Mouse (Mus musculus) thymus, postnatal 25 days (tissue): ENCODE measurements around the gene Rgs14.

Experiments used
- DNase-seq: peaks from one replicate; pipeline ENCODE4 v3.0.0; 2022

The Rgs14 gene

DNA sequence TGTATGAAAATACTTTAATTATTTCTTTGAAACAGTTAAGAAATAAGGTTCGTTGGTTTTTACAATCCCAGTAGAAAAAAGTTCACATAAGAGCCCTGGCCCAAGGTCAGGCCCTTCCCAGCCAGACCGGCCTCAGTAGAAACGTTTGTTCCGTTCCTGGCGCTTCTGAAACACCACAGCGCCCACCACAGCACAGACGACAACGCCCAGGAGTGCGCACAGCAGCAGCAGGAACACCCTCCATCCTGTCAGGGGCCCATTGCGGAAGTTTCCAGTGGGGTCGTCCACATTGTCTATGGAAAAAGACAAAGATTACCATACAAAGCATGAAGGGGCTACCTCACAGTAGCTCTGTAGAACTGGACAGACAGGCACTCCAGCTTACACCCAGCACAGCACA lies 22.8 kb upstream of the Rgs14 start:
- DNase-seq: no peak

DNA sequence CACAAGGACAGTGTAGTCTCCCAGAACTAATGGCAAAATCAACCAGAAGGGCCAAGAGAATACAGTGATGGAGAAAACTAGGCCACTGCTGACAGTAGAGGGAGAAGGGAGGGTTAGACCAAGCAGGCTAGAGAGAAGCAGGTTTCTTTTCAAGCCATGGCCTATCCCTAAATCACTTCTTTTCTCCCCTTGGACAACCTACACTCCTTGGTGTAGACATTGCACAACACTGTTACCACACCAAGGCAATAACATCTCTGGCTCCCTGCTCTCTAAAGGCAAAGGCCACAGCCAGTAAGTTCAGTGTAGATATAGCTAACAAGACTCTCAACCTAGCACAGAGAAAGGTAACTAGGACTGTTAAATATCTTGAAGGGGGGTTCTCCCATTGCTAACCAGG lies 8.4 kb upstream of the Rgs14 start:
- no peak for DNase-seq

DNA sequence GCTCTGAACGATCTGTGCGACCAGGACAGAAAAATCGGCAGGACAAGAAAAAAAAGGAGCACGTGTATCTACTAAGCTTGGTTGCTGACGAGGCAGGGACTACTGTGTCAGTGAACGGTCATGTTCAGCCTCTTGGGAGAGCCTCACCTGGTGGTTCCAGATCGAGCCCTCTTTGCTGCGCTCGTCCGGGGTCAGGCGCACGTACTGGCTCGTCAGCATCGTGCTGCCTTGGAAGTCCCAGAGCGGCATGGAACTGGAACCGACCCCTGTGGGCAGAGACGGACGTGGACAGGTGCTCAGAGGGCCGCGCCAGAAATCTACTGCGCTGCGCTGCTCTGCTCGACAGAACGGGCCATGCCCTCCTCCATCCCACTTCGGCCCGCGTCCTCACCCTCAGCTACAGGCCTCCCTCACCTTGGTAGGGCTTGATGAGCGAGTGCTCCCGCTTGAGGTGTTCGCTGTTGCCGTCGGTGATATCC lies 7.5 kb upstream of the Rgs14 start:
- DNase-seq: no peak

DNA sequence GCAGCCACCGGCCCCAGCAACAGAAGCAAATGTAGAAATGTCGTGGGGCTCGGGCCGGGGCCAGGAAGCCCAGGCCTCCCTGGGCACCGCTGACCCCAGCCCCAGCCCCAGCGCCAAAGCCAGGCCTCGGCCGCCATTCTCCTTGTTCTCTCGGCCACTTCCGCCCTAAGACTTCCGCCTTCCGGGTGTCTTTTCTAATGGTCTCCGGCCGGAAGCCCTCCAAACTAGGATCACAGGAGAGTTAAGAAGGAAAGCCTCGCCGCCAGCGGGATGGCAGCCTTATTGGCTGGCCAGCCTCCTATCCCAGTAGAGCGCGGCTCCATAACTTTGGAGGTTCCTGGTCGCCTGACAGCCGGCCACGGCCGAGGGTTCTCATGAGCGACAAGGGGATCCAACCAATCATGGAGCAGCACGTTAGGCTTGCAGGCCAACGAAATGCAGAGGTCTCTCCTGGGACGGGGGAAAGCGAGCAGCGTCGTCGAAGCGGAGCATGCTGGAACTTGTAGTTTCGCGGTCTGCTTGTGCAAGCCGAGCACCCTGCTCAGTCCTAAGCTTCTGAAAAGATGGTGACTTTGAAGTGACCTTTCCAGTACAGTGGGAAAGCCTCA lies 7.0 kb upstream of the Rgs14 start, which contains the start of gene Lman2:
Lman2 (minus strand) TSS at position 331 of the 608 bp plus-strand sequence.
- peak; percentile 92 for DNase-seq

DNA sequence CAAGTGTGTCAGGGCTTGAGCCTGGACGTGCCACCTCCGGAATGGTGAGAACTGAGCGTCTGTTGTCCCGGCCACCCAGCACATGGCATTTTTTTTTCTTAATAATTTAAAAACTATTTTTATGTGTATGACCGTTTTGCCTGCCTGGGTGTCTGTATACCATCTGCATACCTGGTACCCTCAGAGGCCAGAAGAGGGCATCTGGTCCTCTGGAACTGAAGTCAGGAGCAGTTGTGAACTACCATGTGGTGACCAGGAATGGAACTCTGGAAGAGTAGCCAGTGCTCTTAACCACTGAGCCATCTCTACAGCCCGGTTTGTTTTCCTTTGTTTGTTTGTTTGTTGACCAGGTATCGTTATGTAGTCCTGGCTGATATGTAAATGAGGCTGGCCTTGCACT lies 1.1 kb upstream of the Rgs14 start:
- DNase-seq: peak; percentile 52

DNA sequence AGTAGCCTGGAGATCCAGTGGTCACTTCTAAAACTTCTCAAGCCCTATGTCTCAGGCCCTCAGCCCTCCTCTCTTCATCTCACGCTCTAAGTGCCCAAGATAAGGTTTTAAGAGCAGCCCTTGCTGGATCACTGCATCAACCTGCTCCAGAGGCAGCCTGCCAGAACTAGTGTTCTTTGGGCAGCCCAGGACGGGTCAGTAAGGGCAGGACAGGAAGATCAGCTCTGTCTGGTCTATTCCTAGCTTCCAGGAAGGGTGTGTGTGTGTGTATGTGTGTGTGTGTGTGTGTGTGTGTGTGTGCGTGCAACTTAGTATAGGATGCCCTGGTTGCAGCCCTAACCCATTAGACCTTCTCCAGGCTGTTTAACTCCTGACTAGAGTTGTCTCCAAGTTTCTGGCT lies 702 bp downstream of the Rgs14 start:
- peak; percentile 27 for DNase-seq

DNA sequence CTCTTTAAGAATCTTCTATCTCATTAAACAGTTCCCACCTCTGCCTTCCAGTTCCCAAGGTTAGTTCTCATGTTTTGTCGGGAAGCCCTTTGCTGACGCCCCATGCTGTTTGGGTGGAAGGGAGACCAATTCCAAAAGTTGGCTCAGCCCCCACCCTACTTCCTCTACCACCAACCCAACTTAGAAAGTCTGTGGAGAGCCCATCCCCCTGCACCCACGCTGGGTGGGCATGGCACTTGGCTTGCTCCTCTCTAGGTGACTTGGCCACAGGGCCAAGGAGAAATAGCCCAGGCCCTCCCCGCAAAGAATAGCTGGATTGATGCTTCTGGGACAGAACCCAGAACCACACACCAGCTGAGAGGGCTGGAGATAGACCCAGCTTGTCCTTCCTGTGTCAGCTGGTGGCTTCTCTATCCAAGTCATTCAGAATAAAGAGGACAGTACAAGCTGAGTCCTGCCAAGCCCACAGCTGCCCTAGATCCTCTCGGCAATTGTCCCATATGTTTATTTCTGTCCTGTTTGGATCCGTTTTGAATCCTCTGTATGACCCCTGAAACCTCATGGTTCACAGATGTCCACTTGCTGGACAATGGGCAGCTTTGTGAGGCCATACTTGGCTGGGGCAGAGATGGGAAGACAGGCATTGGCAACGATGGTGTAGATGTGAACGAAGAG lies 1.6 kb downstream of the Rgs14 start:
- peak; percentile 35 for DNase-seq

DNA sequence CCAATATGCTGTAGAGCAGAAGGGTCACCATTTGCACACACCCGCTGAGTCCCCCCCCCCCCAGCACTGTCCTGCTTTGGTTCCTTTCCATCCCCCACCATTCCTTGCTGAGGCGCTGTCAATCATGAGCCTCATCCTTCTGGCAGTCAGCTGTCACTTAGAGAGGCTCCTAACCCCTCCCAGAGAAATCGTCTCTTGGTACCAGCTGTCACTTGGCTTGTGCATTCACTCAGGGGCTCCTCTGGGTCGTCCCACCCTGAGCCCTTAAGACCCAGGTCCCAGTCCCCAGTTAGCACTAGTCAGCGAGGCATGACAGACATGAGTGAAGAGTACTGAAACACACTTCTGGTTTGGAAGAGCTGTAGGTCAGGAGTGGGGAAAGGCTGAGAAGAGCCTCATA lies 2.2 kb downstream of the Rgs14 start:
- DNase-seq: no peak

DNA sequence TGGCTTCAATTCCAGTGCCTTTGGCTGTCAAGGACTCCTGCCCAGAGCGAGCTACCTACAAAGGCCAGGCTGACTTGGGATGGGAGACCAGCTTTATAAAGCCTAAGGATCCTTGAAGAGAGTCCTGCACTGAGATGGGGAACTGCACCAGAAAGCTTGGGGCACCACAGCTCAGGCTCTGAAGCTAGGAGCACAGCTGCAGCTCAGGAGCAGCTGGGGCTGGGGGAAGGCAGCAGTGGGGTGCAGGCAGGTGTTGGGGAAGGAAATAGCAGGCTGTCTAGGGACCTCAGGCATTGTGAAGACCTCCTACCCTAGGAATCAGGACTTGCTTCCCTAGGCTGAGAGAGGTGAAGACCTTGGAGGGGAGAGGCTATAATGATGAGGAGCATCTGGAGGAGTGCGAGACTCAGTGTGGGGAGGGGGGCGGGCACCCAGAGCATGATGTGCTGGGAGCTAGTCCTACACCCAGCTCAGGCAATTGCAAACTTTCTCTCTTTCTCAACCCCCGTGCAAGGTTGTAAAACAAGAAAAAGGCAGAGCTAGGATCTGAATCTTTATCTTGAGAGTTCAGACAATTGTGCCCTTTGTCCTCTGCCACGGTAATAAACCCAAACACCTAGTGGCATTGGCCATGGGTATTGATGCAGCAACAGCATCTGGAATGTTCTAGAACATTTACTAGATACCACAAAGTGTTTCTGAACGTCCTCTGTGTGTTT lies 4.8 kb downstream of the Rgs14 start:
- peak; percentile 78 for DNase-seq

DNA sequence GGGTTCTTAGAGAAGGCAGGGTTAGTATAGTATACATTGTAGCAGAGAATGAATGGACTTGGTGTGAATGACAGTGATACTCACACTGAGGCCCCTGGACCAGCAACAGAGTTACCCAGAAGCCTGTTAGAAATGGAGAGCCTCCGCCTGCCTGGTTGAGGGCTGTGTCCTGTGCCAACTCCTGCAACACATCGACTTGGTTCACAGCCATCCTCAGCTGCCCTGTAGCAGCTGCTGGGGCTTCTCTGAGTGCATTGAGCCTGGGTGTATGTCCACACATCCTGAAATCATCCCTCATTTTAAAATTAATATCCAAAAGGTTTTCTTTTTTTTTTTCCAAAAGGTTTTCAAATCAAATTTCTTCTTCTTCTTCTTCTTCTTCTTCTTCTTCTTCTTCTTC lies 6.3 kb downstream of the Rgs14 start:
- no peak for DNase-seq

DNA sequence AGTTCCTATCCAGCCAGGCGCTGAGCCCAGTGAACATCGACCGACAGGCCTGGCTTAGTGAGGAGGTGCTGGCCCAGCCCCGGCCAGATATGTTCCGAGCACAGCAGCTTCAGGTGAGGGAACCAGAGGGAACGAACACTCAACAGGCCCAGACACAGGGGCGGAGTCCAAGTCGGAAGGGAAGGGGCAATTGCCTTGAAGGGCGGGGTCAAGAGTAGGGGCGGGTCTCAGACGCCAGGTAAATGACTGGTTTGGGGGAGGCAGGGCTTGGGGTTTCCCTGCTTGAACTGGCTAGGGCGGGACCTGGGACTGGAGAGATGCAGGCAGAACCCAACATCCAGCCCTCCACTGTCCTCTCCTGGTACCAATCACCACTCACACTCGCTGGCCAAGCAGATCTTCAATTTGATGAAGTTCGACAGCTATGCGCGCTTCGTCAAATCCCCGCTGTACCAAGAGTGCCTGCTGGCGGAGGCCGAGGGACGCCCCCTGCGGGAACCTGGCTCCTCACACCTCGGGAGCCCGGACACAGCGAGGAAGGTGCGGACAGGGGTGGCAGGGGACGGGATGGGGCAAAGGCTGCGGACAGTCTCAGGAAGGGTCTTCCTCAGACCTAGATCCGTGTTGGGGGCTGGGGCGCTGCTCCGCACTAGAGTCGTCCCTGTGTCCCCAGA lies 9.5 kb downstream of the Rgs14 start:
- DNase-seq: no peak

DNA sequence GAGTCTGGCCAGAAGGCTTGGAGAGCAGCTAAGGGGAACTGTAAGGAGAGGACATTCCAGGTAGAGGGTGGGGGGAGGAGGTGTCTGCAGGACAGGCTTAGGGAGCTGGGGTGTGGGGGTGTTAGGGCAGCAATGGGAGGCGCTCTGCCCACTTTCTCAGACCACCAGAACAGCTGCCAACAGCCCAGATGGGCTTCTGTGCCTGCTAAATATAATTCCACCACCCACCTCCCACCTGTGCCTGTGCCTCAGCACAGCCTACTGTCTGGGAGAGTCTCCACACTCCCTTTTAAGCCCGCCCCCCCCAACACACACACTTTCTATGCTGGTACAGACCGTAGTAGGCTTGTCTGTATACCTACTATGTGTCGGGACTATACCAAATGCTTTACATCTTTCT lies 12.3 kb downstream of the Rgs14 start:
- DNase-seq: no peak

DNA sequence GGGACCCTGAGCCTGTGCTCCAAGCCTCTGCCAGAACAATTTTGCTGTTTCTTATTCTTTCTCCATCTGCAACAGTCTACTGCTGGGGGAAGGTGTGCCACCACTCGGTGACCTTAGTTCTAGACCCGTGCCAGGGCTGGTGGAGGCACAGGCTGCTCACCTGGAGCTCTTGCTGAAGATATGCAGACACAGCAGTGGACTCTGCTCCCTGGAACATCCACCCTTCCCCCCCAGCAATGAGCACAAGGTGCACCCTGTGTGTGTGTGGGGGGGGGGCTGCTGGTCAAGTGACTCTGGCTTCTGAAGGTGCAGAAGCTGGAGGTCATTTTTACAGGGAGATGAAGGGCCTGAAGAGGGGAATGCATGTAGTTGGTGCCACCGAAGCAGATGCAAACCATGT lies 21.1 kb downstream of the Rgs14 start:
- DNase-seq: no peak

DNA sequence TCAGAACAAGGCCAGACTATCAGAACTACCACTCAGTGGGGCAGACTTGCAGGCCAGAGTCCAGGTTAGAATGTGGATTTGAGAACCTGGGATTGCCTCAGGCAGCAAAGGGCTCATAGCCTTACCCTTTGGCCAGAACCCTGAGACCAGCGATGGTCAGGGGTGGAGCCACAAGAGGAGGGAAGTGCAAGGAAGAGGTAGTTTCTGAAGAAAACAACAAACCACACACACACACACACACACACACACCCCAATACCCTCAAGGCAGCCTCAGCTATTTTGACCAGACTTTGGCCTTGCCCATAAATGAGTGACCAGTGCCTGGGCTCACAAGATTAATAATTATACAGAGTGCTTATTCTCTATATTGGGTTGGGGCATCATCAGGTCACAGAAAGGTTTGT lies 22.1 kb downstream of the Rgs14 start:
- DNase-seq: no peak

DNA sequence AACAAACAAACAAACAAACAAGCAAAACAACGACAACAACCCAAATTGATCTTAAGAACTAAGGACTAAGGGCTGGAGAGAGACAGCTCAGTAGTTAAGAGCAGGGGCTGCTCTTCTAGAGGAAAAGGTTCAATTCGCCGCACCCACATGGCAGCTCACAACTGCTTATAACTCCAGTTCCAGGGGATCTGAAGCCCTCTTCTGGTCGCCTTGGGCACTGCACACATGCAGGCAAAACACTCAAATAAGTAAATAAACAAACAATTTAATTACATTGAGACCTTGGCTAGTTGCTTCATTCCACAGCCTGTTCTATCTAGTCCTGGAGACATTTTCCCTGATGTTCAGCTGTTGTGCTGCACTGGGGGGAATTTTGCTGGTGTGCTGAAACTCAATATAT lies 23.4 kb downstream of the Rgs14 start:
- DNase-seq: peak; percentile 61

DNA sequence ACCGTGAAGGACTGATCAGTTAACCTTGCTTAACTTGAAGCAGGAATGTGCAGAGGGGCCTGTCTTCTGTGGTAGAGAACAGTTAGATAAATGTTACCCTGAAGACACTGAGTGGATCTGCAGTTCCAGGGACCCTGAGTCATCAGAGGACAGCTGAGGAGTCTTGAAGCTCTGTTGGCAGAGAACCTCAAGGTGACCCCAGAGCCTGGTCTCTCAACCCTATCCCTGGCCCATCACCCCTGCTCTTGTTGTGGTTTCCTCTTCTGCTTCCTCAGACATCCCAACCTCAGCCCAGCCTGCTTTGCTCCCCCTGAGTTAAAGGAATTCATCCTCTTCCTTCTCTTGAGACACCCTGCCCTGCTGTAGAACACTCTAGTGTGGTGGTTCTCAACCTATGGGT lies 28.6 kb downstream of the Rgs14 start, which contains the start of gene Slc34a1:
Slc34a1 (plus strand) TSS at position 100 of the 400 bp plus-strand sequence.
- no peak for DNase-seq

DNA sequence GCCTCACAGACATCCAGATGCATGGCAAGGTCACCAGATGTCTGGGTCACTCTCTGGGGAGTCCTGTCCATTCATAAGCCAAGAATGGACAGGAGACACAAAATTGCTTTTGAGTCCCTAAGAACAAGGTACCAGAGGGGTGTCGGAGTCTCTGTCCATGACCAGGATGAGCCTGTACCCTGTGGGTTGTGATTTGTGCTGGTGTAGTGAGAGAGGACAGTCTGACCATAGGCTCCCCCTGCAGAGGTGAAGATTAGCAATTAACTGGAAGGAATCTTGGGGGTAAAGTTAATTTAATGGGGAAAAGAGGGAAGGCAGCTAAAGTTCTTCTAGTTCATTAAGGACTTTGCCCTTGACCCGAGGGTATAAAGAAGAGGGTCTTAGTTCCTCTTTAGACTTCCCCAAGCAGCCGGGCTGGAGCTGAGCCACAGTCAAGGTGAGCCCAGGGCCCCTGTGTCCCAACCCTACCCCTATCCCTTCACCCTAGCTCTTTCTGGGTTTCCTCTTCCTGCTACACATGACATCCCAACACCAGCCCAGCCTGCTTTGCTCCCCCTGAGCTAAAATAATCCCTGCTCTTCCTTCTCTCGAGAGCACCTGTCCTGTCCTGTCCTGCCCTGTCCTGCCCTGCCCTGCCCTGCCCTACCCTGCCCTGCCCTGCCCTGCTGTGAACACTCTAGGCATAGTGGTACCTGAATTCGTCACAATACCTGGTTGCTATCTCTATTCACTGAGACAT lies 29.9 kb downstream of the Rgs14 start:
- DNase-seq: no peak

DNA sequence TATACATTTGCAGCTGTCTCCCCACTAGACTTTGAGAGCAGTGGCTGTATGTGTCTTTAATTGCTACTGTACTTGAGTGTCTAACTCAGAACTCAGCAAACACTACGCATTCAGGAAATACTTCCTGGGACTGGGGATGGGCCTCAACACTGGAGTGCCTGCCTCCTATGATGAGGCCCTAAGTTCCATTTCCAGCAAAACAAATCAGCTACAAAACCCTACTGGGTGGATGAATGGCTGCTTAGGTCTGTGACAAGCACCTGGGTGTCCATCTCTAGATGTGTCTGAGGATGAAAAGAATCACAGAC lies 30.5 kb downstream of the Rgs14 start:
- no peak for DNase-seq

DNA sequence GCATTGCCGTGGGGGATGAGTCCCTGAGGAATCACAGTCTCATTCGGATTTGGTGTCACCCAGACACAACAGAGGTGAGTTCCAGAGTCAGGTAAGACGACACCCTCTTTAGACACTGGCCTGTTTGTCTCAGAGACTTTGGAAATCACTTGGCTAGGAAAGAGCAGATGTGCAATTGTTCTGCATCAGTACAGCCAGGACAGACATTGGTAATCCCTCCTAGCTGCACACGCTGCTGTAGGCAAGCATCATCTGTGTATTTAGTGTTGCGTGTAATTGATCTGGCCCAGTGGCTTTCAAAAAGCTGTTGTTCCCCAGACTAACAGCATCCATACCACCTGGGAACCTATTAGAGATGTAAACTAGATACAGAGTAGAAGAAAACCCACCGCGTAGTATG lies 33.7 kb downstream of the Rgs14 start:
- no peak for DNase-seq

DNA sequence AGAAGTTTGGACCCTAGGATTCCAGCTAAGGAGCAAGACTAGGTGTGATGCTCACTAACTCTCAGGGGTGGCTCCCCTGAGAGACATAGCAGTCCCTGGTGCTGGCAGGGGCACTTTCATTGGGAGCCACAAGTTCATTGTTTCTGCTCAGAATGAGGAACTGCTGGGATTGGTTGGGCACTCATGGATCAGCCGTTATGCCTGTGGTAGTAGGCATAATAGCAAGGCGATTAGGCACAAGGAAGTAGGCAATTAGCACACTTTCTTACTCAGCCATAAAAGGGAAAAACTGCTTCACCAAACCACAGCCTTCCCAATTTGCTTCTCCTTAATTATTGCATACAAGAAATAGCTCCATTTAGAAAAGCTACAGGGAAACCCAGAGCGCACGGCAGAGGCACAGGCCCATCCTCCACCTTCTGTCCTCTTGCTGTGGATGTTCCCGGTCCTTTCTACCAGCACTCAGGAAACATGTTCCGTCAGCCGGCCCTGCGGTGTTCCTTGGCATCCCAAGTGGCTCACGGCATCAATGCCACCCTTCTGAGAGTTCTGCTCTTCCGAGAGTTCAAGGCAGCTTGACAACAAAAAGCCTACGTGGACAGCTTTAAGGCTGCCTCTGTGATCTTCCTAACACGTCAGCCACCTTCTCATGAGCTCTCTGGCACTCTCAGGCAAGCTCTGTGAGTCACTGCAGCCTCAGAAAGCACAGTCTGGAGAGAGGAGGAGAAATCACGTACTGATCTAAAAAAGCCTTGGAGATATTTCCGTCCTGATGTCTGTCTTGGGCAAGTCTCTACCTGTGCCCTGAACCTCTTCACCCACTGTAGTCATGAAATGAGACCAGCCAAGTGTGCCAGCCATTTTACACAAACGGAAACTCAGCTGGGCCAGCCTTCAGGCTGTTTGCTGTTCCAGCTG lies 34.7 kb downstream of the Rgs14 start:
- no peak for DNase-seq

DNA sequence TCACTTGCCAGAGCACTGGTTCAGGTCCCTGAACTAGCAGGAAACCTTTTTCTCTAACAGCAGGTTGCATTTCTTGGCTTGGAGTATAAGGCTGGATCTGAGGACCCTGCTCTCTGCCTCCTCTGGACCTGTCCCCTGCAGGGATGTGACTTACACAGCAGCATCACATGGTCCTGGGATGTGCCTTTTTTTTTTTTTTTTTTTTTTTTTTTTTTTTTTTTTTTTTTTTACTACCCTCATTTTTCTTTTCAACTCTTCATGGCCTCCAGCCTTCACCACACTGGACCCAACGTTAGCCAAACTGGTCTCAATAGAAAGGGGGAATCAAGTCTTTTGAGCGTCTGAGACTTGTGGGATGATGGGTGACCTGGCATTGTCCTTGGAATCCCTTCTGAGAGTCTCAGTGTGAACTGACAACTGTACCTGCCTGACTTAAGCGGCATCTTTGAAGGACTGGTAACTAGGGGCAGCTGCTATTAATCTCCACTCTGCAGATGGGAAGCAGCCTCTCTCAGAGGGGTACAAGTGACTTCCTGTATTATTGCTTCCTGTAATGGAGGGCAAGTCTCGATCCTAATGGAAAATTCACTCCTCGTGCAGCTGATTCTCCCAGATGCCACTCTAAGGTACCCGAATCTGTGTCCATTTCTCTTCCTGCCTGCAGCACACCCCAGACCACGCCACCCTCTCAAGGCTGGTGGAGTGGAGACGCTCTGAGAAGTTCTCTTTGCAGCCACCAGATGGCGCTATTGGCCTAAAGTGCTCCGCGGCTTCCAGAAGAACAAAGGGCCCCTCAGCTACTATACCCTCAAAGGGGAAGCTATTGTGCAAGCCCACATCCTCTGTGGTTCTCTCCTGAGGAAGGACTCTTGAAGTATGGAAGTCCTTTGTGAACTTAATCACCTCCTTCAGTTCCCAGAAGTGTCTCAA lies 35.6 kb downstream of the Rgs14 start:
- DNase-seq: peak; percentile 89
